Mouse (Mus musculus) small intestine, adult 2 months (tissue): ENCODE measurements around the gene Ppp1r15b.

Experiments
- CTCF ChIP-seq: fragments of 200-500 bp; IDR thresholded peaks from 2 replicates; pipeline ENCODE4 v1.5.1; 2012; ENCODE audit warnings: low read depth, mild to moderate bottlenecking, control low read depth, inconsistent platforms, low read length, moderate library complexity, mixed read lengths; ENCODE audit not compliant: insufficient replicate concordance, insufficient read length; ENCODE audit errors: extremely low read depth
- POLR2A ChIP-seq: fragments of 200-500 bp; IDR thresholded peaks from 2 replicates; pipeline ENCODE4 v1.6.1; 2012; ENCODE audit warnings: low read depth, mild to moderate bottlenecking, control low read depth, inconsistent platforms, low read length, moderate library complexity

DNA sequence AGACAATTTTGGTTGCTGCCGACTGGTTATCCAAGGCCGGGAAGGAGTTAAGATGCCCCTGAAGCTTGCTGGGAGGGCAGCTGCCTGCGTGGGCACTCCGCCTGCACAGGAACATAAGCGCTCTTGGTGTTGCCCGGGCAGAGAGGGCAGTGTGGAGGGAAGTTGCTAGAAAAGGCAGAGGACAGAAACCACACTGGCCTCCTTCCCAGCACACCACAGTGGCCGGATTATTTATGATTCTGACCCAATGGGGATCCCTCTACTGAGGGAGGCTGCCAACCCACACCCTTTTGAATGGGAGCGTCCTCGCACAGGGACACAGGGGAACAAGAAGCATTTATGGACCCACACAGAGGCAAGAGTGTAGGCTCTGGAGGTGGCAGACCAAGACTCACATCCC lies 40.4 kb downstream of the Ppp1r15b start:
- TF ChIP-seq POLR2A (no peak), CTCF (no peak)
